ENCODE assay signal across 9 mouse cellular contexts in the genomic region with DNA sequence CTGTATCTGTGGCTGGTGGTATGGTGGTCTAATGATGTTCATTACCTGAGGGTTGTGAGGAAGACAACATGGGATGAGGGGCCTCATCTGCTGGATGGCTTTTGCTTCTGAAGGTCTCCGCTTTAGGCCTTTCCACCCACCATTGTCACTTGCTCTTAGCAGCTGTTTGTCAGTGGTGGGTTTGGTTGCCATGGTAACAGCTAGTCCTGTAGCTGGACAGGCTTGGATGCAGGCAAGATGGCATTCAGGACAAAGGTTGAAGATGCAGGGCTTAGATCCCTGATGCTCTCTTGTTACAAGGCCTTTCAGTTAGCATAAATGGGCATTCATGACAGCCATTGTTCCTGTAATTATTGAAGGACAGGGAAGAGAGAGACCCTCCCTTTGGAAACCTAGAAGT. TPM values are rescaled to one million over a fixed set of nuclear protein-coding genes. Genes with fewer than 3 reads are reported as not detected.
DNase-seq lines count a peak whose midpoint lies in the region; ATAC-seq lines count a peak whose summit lies in the region.
"Had no signal": no experiment of that assay in that cellular context is flagged by ENCODE, and none has a peak within 500 bp of the region (broad histone marks: within the 10 kb centered on the region; RNA-seq: fewer than 3 reads in every experiment).

A gene (plus strand): TSS at position 209 of the 400 bp plus-strand sequence.

- ATAC-seq in forebrain, embryonic 12.5 days (ENCODE audit: low FRiP score), result no peak
- ATAC-seq in liver, embryonic 11.5 days (replicated peaks; ENCODE audit: low FRiP score), result no peak
- no peak for ATAC-seq in stomach, embryonic 14.5 days (ENCODE audit: insufficient number of reproducible peaks, insufficient read depth, low FRiP score, low read depth)

- peaks cover 54% of the 10 kb centered on the region for H3K4me1 ChIP-seq in forebrain, embryonic 12.5 days
- peaks cover 13% of the 10 kb centered on the region for H3K4me1 ChIP-seq in liver, embryonic 11.5 days (replicated peaks; ENCODE audit: control insufficient read depth, insufficient read depth, low read length)
- peaks cover 4% of the 10 kb centered on the region; the same call in 1 of the 2 replicates for H3K4me1 ChIP-seq in stomach, embryonic 14.5 days (ENCODE audit: control insufficient read depth, insufficient read depth, low read length)

- peak within 1 kb of the TSS; percentile 25; the same call in 1 of the 2 replicates for H3K9ac ChIP-seq in forebrain, embryonic 12.5 days
- no peak within 1 kb of the TSS for H3K9ac ChIP-seq in liver, embryonic 11.5 days (ENCODE audit: low read depth, low read length)
- no peak within 1 kb of the TSS for H3K9ac ChIP-seq in stomach, embryonic 14.5 days (replicated peaks; ENCODE audit: low read depth, low read length)

- WGBS in forebrain, embryonic 12.5 days, result 29% methylated on average over 1 of the region's 1 CpGs
- WGBS in liver, embryonic 11.5 days, result 88% methylated on average over 1 of the region's 1 CpGs
- WGBS in stomach, embryonic 14.5 days, result 88% methylated on average over 1 of the region's 1 CpGs

- peak within 1 kb of the TSS; percentile 68; the same call in 1 of the 2 replicates for H3K27ac ChIP-seq in forebrain, embryonic 12.5 days
- no peak within 1 kb of the TSS for H3K27ac ChIP-seq in liver, embryonic 11.5 days (ENCODE audit: low read depth, low read length)
- no peak within 1 kb of the TSS for H3K27ac ChIP-seq in stomach, embryonic 14.5 days (ENCODE audit: low read length)

- H3K4me2 ChIP-seq in forebrain, embryonic 12.5 days, result no peak within 1 kb of the TSS
- no peak within 1 kb of the TSS for H3K4me2 ChIP-seq in liver, embryonic 11.5 days
- no peak within 1 kb of the TSS for H3K4me2 ChIP-seq in stomach, embryonic 14.5 days (replicated peaks; ENCODE audit: low read depth, low read length)

- H3K4me3 ChIP-seq in forebrain, embryonic 12.5 days (replicated peaks), result no peak within 1 kb of the TSS
- no peak within 1 kb of the TSS for H3K4me3 ChIP-seq in liver, embryonic 11.5 days (ENCODE audit: low read depth, low read length)
- no peak within 1 kb of the TSS for H3K4me3 ChIP-seq in stomach, embryonic 14.5 days (ENCODE audit: low read depth, low read length)
- H3K4me3 ChIP-seq: erythroblast, embryonic 14.5 days had no signal

- H3K9me3 ChIP-seq in forebrain, embryonic 12.5 days, result no peaks in the 10 kb centered on the region
- H3K9me3 ChIP-seq in liver, embryonic 11.5 days (ENCODE audit: control insufficient read depth, low read length), result no peaks in the 10 kb centered on the region
- H3K9me3 ChIP-seq in stomach, embryonic 14.5 days (ENCODE audit: control insufficient read depth, low read depth, low read length), result no peaks in the 10 kb centered on the region

- H3K36me3 ChIP-seq in forebrain, embryonic 12.5 days (replicated peaks), result no peaks in the 10 kb centered on the region; the same call in 1 of the 2 replicates
- H3K36me3 ChIP-seq in liver, embryonic 11.5 days (ENCODE audit: control insufficient read depth, insufficient read depth, low read length), result no peaks in the 10 kb centered on the region
- no peaks in the 10 kb centered on the region for H3K36me3 ChIP-seq in stomach, embryonic 14.5 days (ENCODE audit: control insufficient read depth, insufficient read depth, low read length)

- DNase-seq in urinary bladder, adult 2 months (ENCODE audit: low spot score), result no peak
- no peak for DNase-seq in urinary bladder, postnatal 25 days (ENCODE audit: low spot score)
- no peak for DNase-seq in heart, postnatal 4 days
- DNase-seq in liver, embryonic 11.5 days (ENCODE audit: low spot score), result no peak
- DNase-seq in ovary, adult 18-20 months (ENCODE audit: low spot score), result no peak
- DNase-seq in ovary, postnatal 14 days (ENCODE audit: low spot score), result no peak

- H3K27me3 ChIP-seq in forebrain, embryonic 12.5 days, result peaks cover 10% of the 10 kb centered on the region; the same call in 1 of the 2 replicates
- no peaks in the 10 kb centered on the region; the same call in 1 of the 2 replicates for H3K27me3 ChIP-seq in liver, embryonic 11.5 days (replicated peaks; ENCODE audit: control insufficient read depth, insufficient read depth, low read length)
- H3K27me3 ChIP-seq in stomach, embryonic 14.5 days (ENCODE audit: control insufficient read depth, insufficient read depth, low read length), result no peaks in the 10 kb centered on the region

RNA-seq across cellular contexts. Expression of the gene that starts here (rescaled TPM):
- polyA plus RNA-seq in urinary bladder, adult 2 months (2012; rRNA removed), result 24.5 and 31.8 TPM in 2 replicates
- polyA plus RNA-seq in forebrain, embryonic 12.5 days (2016; fragmentation: Nextera tagmentation; extraction: Ambion mirVana), result 55.8 and 56.9 TPM in 2 replicates
- total RNA-seq in heart, postnatal 4 days (2021), result 10 to 100 TPM; 74.0 to 79.7 TPM
- 23.8 and 26.2 TPM in 2 replicates for polyA plus RNA-seq in liver, embryonic 11.5 days (2014; fragmentation: Nextera tagmentation; extraction: Ambion mirVana)
- 30.4 and 33.6 TPM in 2 replicates for polyA plus RNA-seq in stomach, embryonic 14.5 days (2014; fragmentation: Nextera tagmentation; extraction: Ambion mirVana)
